Mouse (Mus musculus) neural tube, embryonic 14.5 days (tissue): ENCODE data around the gene Btk. TPM values are rescaled to one million over a fixed set of nuclear protein-coding genes. Genes with fewer than 3 reads are reported as not detected.

Source experiments
- ATAC-seq: fragments of 200-750 bp; cut with Nextera tagmentation; 2 replicates; pipeline ENCODE4 v1.8.0; 2017; ENCODE audit warnings: low read depth, mild to moderate bottlenecking, moderate TSS enrichment, moderate library complexity
- H3K27ac ChIP-seq: fragments of 300-500 bp; sonication (generic); 2 replicates; pipeline ENCODE4 v1.5.1; 2014; ENCODE audit warnings: low read depth, mild to moderate bottlenecking, control low read depth, low read length, moderate library complexity, mixed read lengths
- H3K27me3 ChIP-seq: fragments of 300-500 bp; sonication (generic); 2 replicates; pipeline ENCODE4 v1.6.1; 2014; ENCODE audit warnings: low read length; ENCODE audit not compliant: control insufficient read depth, insufficient read depth
- H3K36me3 ChIP-seq: fragments of 300-500 bp; sonication (generic); 2 replicates; pipeline ENCODE4 v1.6.1; 2014; ENCODE audit warnings: low read length, mixed read lengths; ENCODE audit not compliant: control insufficient read depth, insufficient read depth
- H3K4me1 ChIP-seq: fragments of 300-500 bp; sonication (generic); 2 replicates; pipeline ENCODE4 v1.6.1; 2014; ENCODE audit warnings: low read length; ENCODE audit not compliant: control insufficient read depth, insufficient read depth
- H3K4me2 ChIP-seq: fragments of 300-500 bp; sonication (generic); 2 replicates; pipeline ENCODE4 v1.6.1; 2014; ENCODE audit warnings: mild to moderate bottlenecking, low read depth, low read length, control low read depth
- H3K4me3 ChIP-seq: fragments of 300-500 bp; sonication (generic); 2 replicates; pipeline ENCODE4 v1.5.1; 2014; ENCODE audit warnings: low read depth, low read length, control low read depth, mixed read lengths
- H3K9ac ChIP-seq: fragments of 300-500 bp; sonication (generic); replicated peaks from 2 replicates; pipeline ENCODE4 v1.6.1; 2014; ENCODE audit warnings: low read depth, mild to moderate bottlenecking, control low read depth, low read length, mixed read lengths
- H3K9me3 ChIP-seq: fragments of 300-500 bp; sonication (generic); 2 replicates; pipeline ENCODE4 v1.6.1; 2016; ENCODE audit warnings: low read length; ENCODE audit not compliant: control insufficient read depth
- WGBS: fragments of 180-500 bp; shearing (Covaris S2); extraction: QIAGEN DNeasy Blood & Tissue Kit; methylation state at CpG from one replicate; pipeline ENCODE4 v1.1.7; 2014; 5-methylcytosine and 5-hydroxymethylcytosine counted together
- polyA plus RNA-seq: library from polyadenylated mRNA; unstranded; fragments of >200 nt; fragmentation: Nextera tagmentation; extraction: Ambion mirVana; gene quantifications from 2 replicates; pipeline ENCODE4 v1.2.1, GENCODE M21; 2014

Gene Btk
- polyA plus RNA-seq: 0.20 and 0.80 TPM in 2 replicates

GRCm38 (mm10) chrX:134582888-134583669 lies at the start of gene Btk:
TSS of gene Btk (minus strand) at chrX:134583570.
- no peaks in the 10 kb centered on the region for H3K27me3 ChIP-seq
- no peak within 1 kb of the TSS for H3K4me2 ChIP-seq
- no peak within 1 kb of the TSS for H3K4me3 ChIP-seq
- H3K4me1 ChIP-seq: no peaks in the 10 kb centered on the region
- 90% methylated on average over 11 of the region's 11 CpGs for WGBS
- H3K9me3 ChIP-seq: no peaks in the 10 kb centered on the region
- ATAC-seq: no peak
- H3K27ac ChIP-seq: no peak within 1 kb of the TSS
- H3K9ac ChIP-seq: no peak within 1 kb of the TSS
- no peaks in the 10 kb centered on the region for H3K36me3 ChIP-seq

GRCm38 (mm10) chrX:134632710-134633109 lies 49.3 kb upstream of the Btk start:
- Histone ChIP-seq H3K36me3 (no peaks in the 10 kb centered on the region), H3K4me1 (no peaks in the 10 kb centered on the region), H3K9ac (no peak overlapping the region), H3K27me3 (no peaks in the 10 kb centered on the region), H3K9me3 (no peaks in the 10 kb centered on the region), H3K4me3 (no peak overlapping the region), H3K4me2 (no peak overlapping the region), H3K27ac (no peak overlapping the region)
- WGBS: 87% methylated on average over 5 of the region's 5 CpGs
- ATAC-seq: no peak

- ATAC-seq: no peak
- Histone ChIP-seq H3K4me1 (no peaks in the 10 kb centered on the region), H3K9me3 (no peaks in the 10 kb centered on the region), H3K4me3 (no peak overlapping the region), H3K36me3 (no peaks in the 10 kb centered on the region), H3K4me2 (no peak overlapping the region), H3K27me3 (no peaks in the 10 kb centered on the region), H3K9ac (no peak overlapping the region), H3K27ac (no peak overlapping the region)
- 86% methylated on average over 2 of the region's 2 CpGs for WGBS
Observed at GRCm38 (mm10) chrX:134628200-134628599, 44.8 kb upstream of the Btk start.

GRCm38 (mm10) chrX:134623350-134623749 lies 40.0 kb upstream of the Btk start:
- H3K9me3 ChIP-seq: no peaks in the 10 kb centered on the region
- WGBS: 92% methylated on average over 4 of the region's 4 CpGs
- no peak for ATAC-seq
- no peaks in the 10 kb centered on the region for H3K36me3 ChIP-seq
- H3K4me2 ChIP-seq: no peak overlapping the region
- no peak overlapping the region for H3K4me3 ChIP-seq
- H3K4me1 ChIP-seq: no peaks in the 10 kb centered on the region
- H3K27me3 ChIP-seq: no peaks in the 10 kb centered on the region
- H3K27ac ChIP-seq: no peak overlapping the region
- no peak overlapping the region for H3K9ac ChIP-seq

GRCm38 (mm10) chrX:134621685-134622084 lies 38.3 kb upstream of the Btk start:
- 86% methylated on average over 3 of the region's 3 CpGs for WGBS

GRCm38 (mm10) chrX:134620254-134620865 lies 37.0 kb upstream of the Btk start:
- H3K36me3 ChIP-seq: no peaks in the 10 kb centered on the region
- H3K9me3 ChIP-seq: no peaks in the 10 kb centered on the region
- 0 out of 2 replicates have a peak overlapping the region, but pooled peaks have one; percentile 16 for H3K9ac ChIP-seq
- no peaks in the 10 kb centered on the region for H3K27me3 ChIP-seq
- no peak overlapping the region for H3K4me3 ChIP-seq
- H3K4me2 ChIP-seq: no peak overlapping the region
- H3K4me1 ChIP-seq: no peaks in the 10 kb centered on the region
- peak overlapping the region; percentile 71 for H3K27ac ChIP-seq
- ATAC-seq: peak; percentile 75
- WGBS: 25% methylated on average over 8 of the region's 8 CpGs

More at GRCm38 (mm10) chrX:134621685-134622084, 38.3 kb upstream of the Btk start:
- H3K27ac ChIP-seq: no peak overlapping the region
- H3K4me3 ChIP-seq: no peak overlapping the region
- no peak overlapping the region for H3K9ac ChIP-seq
- H3K27me3 ChIP-seq: no peaks in the 10 kb centered on the region
- H3K4me2 ChIP-seq: no peak overlapping the region
- no peaks in the 10 kb centered on the region for H3K4me1 ChIP-seq
- ATAC-seq: no peak
- H3K36me3 ChIP-seq: no peaks in the 10 kb centered on the region
- H3K9me3 ChIP-seq: no peaks in the 10 kb centered on the region

- Histone ChIP-seq H3K4me3 (no peak overlapping the region), H3K9ac (no peak overlapping the region), H3K4me1 (no peaks in the 10 kb centered on the region), H3K27ac (peak overlapping the region; percentile 71), H3K9me3 (no peaks in the 10 kb centered on the region), H3K27me3 (no peaks in the 10 kb centered on the region), H3K36me3 (no peaks in the 10 kb centered on the region), H3K4me2 (no peak overlapping the region)
- ATAC-seq: peak; percentile 55; the same call in 1 of the 2 replicates
- WGBS: 28% methylated on average over 9 of the region's 9 CpGs
Observed at GRCm38 (mm10) chrX:134619695-134620094, 36.3 kb upstream of the Btk start.

- 62% methylated on average over 2 of the region's 2 CpGs for WGBS
- no peak for ATAC-seq
- Histone ChIP-seq H3K27me3 (no peaks in the 10 kb centered on the region), H3K27ac (no peak overlapping the region), H3K4me3 (no peak overlapping the region), H3K4me1 (no peaks in the 10 kb centered on the region), H3K4me2 (no peak overlapping the region), H3K36me3 (no peaks in the 10 kb centered on the region), H3K9ac (no peak overlapping the region), H3K9me3 (no peaks in the 10 kb centered on the region)
Observed at GRCm38 (mm10) chrX:134614306-134614705, 30.9 kb upstream of the Btk start.

GRCm38 (mm10) chrX:134612285-134612959 lies 29.1 kb upstream of the Btk start:
- H3K4me1 ChIP-seq: no peaks in the 10 kb centered on the region
- H3K9me3 ChIP-seq: no peaks in the 10 kb centered on the region
- peak overlapping the region; percentile 30 for H3K4me2 ChIP-seq
- H3K4me3 ChIP-seq: peak overlapping the region; percentile 11; the same call in 1 of the 2 replicates
- ATAC-seq: peak; percentile 86
- H3K36me3 ChIP-seq: no peaks in the 10 kb centered on the region
- peak overlapping the region; percentile 73 for H3K27ac ChIP-seq
- H3K27me3 ChIP-seq: no peaks in the 10 kb centered on the region
- 16% methylated on average over 13 of the region's 15 CpGs for WGBS
- no peak overlapping the region for H3K9ac ChIP-seq
